Mouse (Mus musculus) CH12.LX (cell line): Measurements from ENCODE around the gene Hmox1. TPM values are rescaled to one million over a fixed set of nuclear protein-coding genes. Genes with fewer than 3 reads are reported as not detected.

ENCODE experiments used
- DNase-seq: peaks from one replicate; pipeline ENCODE4 v3.0.0-alpha.2; 2013; ENCODE audit errors: extremely low read depth
- H3K27ac ChIP-seq: 2 replicates; pipeline ENCODE4 v1.5.1; 2012; ENCODE audit warnings: low read depth, mild to moderate bottlenecking, control low read depth, moderate library complexity; ENCODE audit not compliant: insufficient read depth
- H3K27me3 ChIP-seq: replicated peaks from 2 replicates; pipeline ENCODE3; 2012; ENCODE audit warnings: inconsistent platforms
- H3K36me3 ChIP-seq, 2 experiments: replicated peaks in 1 of 2; 2 replicates each; pipeline versions ENCODE3 to v1.6.1; 2012; ENCODE audit warnings: inconsistent platforms in 1 of 2, low read length in 1 of 2, mild to moderate bottlenecking in 1 of 2, mixed read lengths in 1 of 2, moderate library complexity in 1 of 2; ENCODE audit not compliant: control insufficient read depth in 1 of 2, insufficient read depth in 1 of 2
- H3K4me1 ChIP-seq, 2 experiments: 2 replicates each; pipeline ENCODE4 v1.6.1; 2012; ENCODE audit warnings: inconsistent platforms in 1 of 2, moderate library complexity in 1 of 2; ENCODE audit not compliant: insufficient read depth in 2 of 2, control insufficient read depth in 1 of 2
- H3K4me2 ChIP-seq: 2 replicates; pipeline ENCODE4 v1.6.1; 2012; ENCODE audit warnings: low read depth, mild to moderate bottlenecking, control low read depth; ENCODE audit not compliant: poor library complexity, insufficient read depth, severe bottlenecking
- H3K4me3 ChIP-seq, 3 experiments: fragments of 150-350 bp in 1 of 3; sonication (generic) in 1 of 3; replicated peaks in 1 of 3; 2 replicates each; pipeline versions ENCODE3 to v1.5.1; 2011 to 2012; ENCODE audit warnings: low read depth in 2 of 3, low read length in 2 of 3, mild to moderate bottlenecking in 2 of 3, moderate library complexity in 2 of 3, control low read depth in 1 of 3, improper control_type of control experiment in 1 of 3, inconsistent platforms in 1 of 3, mixed read lengths in 1 of 3; ENCODE audit not compliant: poor library complexity in 1 of 3
- H3K79me2 ChIP-seq: replicated peaks from 2 replicates; pipeline ENCODE4 v1.6.1; 2012; ENCODE audit warnings: mild to moderate bottlenecking, moderate library complexity; ENCODE audit not compliant: control insufficient read depth, poor library complexity, insufficient read depth, severe bottlenecking; ENCODE audit errors: extremely low read depth
- H3K9ac ChIP-seq: 2 replicates; pipeline ENCODE4 v1.6.1; 2012; ENCODE audit warnings: low read depth, mild to moderate bottlenecking, control low read depth, moderate library complexity; ENCODE audit not compliant: insufficient read depth
- H3K9me3 ChIP-seq: replicated peaks from 2 replicates; pipeline ENCODE3; 2012; ENCODE audit warnings: low read length, inconsistent platforms, mixed read lengths
- BHLHE40 ChIP-seq: IDR thresholded peaks from 2 replicates; pipeline ENCODE4 v1.6.1; 2011; ENCODE audit warnings: mild to moderate bottlenecking, low read depth, low read length, improper control_type of control experiment
- CHD1 ChIP-seq: IDR thresholded peaks from 2 replicates; pipeline ENCODE4 v1.6.1; 2012; ENCODE audit warnings: low read depth, low read length, improper control_type of control experiment, inconsistent platforms
- CHD2 ChIP-seq: IDR thresholded peaks from 2 replicates; pipeline ENCODE4 v1.6.1; 2011; ENCODE audit warnings: low read length, improper control_type of control experiment
- EP300 ChIP-seq: IDR thresholded peaks from 2 replicates; pipeline ENCODE4 v1.6.1; 2011; ENCODE audit warnings: low read length, improper control_type of control experiment
- IRF4 ChIP-seq: IDR thresholded peaks from 2 replicates; pipeline ENCODE4 v1.6.1; 2014; ENCODE audit warnings: low read depth, mild to moderate bottlenecking, inconsistent platforms, low read length, improper control_type of control experiment
- JUN ChIP-seq: IDR thresholded peaks from 2 replicates; pipeline ENCODE4 v1.6.1; 2011; ENCODE audit warnings: low read depth, mild to moderate bottlenecking, low read length, improper control_type of control experiment, moderate library complexity; ENCODE audit not compliant: insufficient read depth
- MAFK ChIP-seq: IDR thresholded peaks from 2 replicates; pipeline ENCODE4 v1.6.1; 2011; ENCODE audit warnings: low read length, improper control_type of control experiment; ENCODE audit not compliant: insufficient replicate concordance
- MAX ChIP-seq: IDR thresholded peaks from 2 replicates; pipeline ENCODE4 v1.6.1; 2011; ENCODE audit warnings: low read length, improper control_type of control experiment
- MYC ChIP-seq: IDR thresholded peaks from 2 replicates; pipeline ENCODE4 v1.6.1; 2011; ENCODE audit warnings: low read depth, mild to moderate bottlenecking, improper control_type of control experiment, low read length
- POLR2A ChIP-seq: IDR thresholded peaks from 2 replicates; pipeline ENCODE4 v1.6.1; 2011; ENCODE audit warnings: low read depth, mild to moderate bottlenecking, improper control_type of control experiment, low read length
- POLR2AphosphoS2 ChIP-seq: IDR thresholded peaks from 2 replicates; pipeline ENCODE4 v1.6.1; 2011; ENCODE audit warnings: low read depth, low read length, improper control_type of control experiment
- RCOR1 ChIP-seq: conservative IDR thresholded peaks from 2 replicates; pipeline ENCODE4 v1.6.1; 2012; ENCODE audit warnings: low read depth, mild to moderate bottlenecking, inconsistent platforms, low read length, improper control_type of control experiment
- SIN3A ChIP-seq: IDR thresholded peaks from 2 replicates; pipeline ENCODE4 v1.6.1; 2012; ENCODE audit warnings: low read length, improper control_type of control experiment, inconsistent platforms
- SMC3 ChIP-seq: IDR thresholded peaks from 2 replicates; pipeline ENCODE4 v1.6.1; 2011; ENCODE audit warnings: low read depth, low read length, improper control_type of control experiment
- USF2 ChIP-seq: conservative IDR thresholded peaks from 2 replicates; pipeline ENCODE4 v1.6.1; 2011; ENCODE audit warnings: low read depth, low read length, improper control_type of control experiment
- ZKSCAN1 ChIP-seq: IDR thresholded peaks from 2 replicates; pipeline ENCODE4 v1.6.1; 2012; ENCODE audit warnings: low read depth, inconsistent platforms, low read length, improper control_type of control experiment, borderline replicate concordance
- ZNF384 ChIP-seq: IDR thresholded peaks from 2 replicates; pipeline ENCODE4 v1.6.1; 2012; ENCODE audit warnings: low read depth, low read length, improper control_type of control experiment, inconsistent platforms
- dilution Hi-C: fragments of 300-500 bp; cut with MboI; formaldehyde crosslinking; loops from 2 replicates; pipeline ENCODE4 v1.14.3; 2020; ENCODE audit warnings: low sequenced_read_pairs; ENCODE audit not compliant: extremely low pct_unique_long_range_greater_than_20kb, extremely low pct_ligation_motif_present
- in situ Hi-C: fragments of 300-500 bp; cut with MboI; formaldehyde crosslinking; loops from 3 replicates; pipeline ENCODE4 v1.14.3; 2019; ENCODE audit warnings: low sequenced_read_pairs, low pct_ligation_motif_present, low pct_unique_long_range_greater_than_20kb, mixed read lengths
- polyA plus RNA-seq: library from polyadenylated mRNA; unstranded; fragments of >175 nt; gene quantifications from 2 replicates; pipeline ENCODE4 v1.2.1, GENCODE M21; 2012; ENCODE audit warnings: low read depth; ENCODE audit not compliant: insufficient read length
- total RNA-seq, 2 experiments: library from RNA; depleted of rRNA; stranded (reverse); fragments of 300-350 nt in 1 of 2; fragments of >200 nt in 1 of 2; gene quantifications; 2 replicates each; pipeline ENCODE4 v1.2.3; 2012 to 2014

The Hmox1 gene
- total and polyA plus RNA-seq, 3 experiments, result 39.7 to 92.2 (median 67.3) TPM

DNA sequence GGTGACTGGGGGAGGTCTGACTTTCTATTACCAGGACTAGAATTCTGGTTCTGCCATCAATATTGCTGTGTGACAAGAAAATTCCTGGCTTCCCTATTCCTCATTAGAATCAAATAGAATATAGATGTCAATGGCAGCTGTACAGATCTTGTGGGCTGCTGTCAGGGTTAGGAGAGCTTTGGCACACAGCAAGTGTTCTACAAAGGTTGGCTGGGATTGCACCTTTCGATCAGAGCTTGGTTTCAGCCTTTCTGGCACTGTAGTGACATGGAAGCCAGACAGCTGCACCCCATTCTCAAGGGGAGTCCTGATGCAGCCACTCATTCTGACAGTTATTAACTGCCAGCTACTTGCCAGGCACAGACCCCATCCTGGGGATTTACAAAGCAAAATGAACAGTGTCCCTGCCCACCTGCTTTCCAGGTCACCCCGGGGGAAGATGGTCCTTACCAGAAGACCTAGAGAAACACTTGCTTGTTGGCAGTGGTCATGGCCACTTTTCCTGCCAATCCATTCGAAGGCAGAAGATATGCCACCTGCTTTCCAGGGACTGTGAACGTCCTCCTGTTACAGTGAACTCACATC is 2.5 kb upstream of the Hmox1 start:
- no peak for DNase-seq
- dilution Hi-C loops, result no loop called here
- no peak for TF ChIP-seq EP300
- no peak for TF ChIP-seq RCOR1
- no peak for TF ChIP-seq MAFK
- no peak for TF ChIP-seq CHD2

DNA sequence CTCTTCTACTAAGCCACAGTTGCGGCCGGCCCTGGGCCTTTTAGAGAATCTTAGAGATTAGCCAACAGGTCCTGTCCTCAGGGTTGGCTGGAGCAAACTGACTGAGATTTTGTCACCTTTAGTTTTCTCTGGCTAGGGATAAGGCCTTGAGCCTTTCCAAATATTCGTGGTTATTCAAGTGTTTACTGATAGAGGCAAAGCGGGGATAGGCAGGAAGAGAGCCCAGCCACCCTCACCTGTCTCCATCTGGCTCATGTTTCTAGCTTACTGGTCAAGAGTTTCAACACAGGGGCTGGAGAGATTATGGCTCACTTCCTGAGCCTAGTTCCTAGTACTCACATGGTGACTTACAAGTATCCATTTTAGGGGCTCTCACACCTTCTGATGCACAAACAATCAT is 9.5 kb downstream of the Hmox1 start:
- no peaks in the 10 kb centered on the region for H3K79me2 ChIP-seq
- in situ Hi-C loops (no loop called here), dilution Hi-C loops (no loop called here)

More for the DNA sequence above, 2.5 kb upstream of the Hmox1 start:
- in situ Hi-C loops, result no loop called here
- H3K4me2 ChIP-seq, result no peak overlapping the region
- no peak overlapping the region for H3K27ac ChIP-seq
- H3K9me3 ChIP-seq, result no peaks in the 10 kb centered on the region
- peaks cover 25 to 57% of the 10 kb centered on the region in 2 experiments for H3K4me1 ChIP-seq
- peaks cover 22% of the 10 kb centered on the region for H3K79me2 ChIP-seq
- no peaks in the 10 kb centered on the region for H3K27me3 ChIP-seq
- no peak overlapping the region for H3K9ac ChIP-seq
- H3K36me3 ChIP-seq, result peaks cover 4 to 8% of the 10 kb centered on the region in 2 experiments
- no peak overlapping the region for H3K4me3 ChIP-seq

DNA sequence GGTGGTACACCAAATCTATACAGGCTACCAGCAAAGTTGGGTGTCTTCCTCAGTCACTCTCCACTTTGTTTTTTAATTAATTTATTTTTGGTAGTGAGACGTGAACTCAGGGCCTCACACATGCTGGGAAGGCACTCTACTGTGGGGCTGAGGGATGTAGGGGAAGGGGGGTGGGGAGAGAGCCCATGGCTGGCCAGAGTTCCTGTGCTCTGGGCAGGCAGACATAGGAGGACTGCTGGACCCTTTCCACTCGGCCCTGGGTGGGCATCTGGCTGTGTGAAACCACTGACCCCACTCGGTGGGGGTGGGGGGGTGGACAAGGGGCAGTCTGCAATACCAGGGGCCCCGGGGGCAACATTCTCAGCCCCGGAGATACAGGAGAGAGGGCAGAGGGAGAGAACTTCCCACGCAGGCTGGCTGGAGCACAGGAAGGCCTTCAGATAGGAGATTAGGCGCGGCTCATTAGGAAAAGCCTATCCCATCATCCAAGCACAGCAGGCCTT is 10.0 kb downstream of the Hmox1 start:
- in situ Hi-C loops, result no loop called here
- H3K27me3 ChIP-seq, result no peaks in the 10 kb centered on the region
- H3K79me2 ChIP-seq, result no peaks in the 10 kb centered on the region
- peaks cover 28 to 54% of the 10 kb centered on the region in 2 experiments for H3K36me3 ChIP-seq
- TF ChIP-seq RCOR1, result no peak
- no peak for TF ChIP-seq CHD1
- TF ChIP-seq SIN3A, result no peak
- TF ChIP-seq ZKSCAN1, result no peak
- TF ChIP-seq JUN, result no peak
- TF ChIP-seq IRF4, result no peak
- no peak overlapping the region for H3K4me3 ChIP-seq
- H3K27ac ChIP-seq, result no peak overlapping the region
- peaks cover 0 to 4% of the 10 kb centered on the region in 2 experiments; a peak in 2 of 4 replicates for H3K4me1 ChIP-seq
- H3K9ac ChIP-seq, result no peak overlapping the region
- DNase-seq, result no peak
- no peak overlapping the region for H3K4me2 ChIP-seq
- dilution Hi-C loops, result no loop called here
- no peaks in the 10 kb centered on the region for H3K9me3 ChIP-seq

More for the DNA sequence above, 9.5 kb downstream of the Hmox1 start:
- Histone ChIP-seq H3K27me3 (no peaks in the 10 kb centered on the region), H3K4me2 (no peak overlapping the region), H3K27ac (no peak overlapping the region), H3K9me3 (no peaks in the 10 kb centered on the region)
- no peak for TF ChIP-seq BHLHE40
- no peak for TF ChIP-seq USF2
- TF ChIP-seq JUN, result no peak
- TF ChIP-seq ZNF384, result no peak
- TF ChIP-seq MYC, result no peak
- no peak for TF ChIP-seq POLR2A
- no peak for TF ChIP-seq POLR2AphosphoS2
- no peak for TF ChIP-seq SMC3
- no peak for TF ChIP-seq MAX
- TF ChIP-seq, all 38 proteins: peak for 0
- Histone ChIP-seq H3K4me1 (peaks cover 0 to under 1% of the 10 kb centered on the region in 2 experiments; a peak in 2 of 4 replicates), H3K36me3 (peaks cover 32 to 59% of the 10 kb centered on the region in 2 experiments), H3K9ac (no peak overlapping the region), H3K4me3 (no peak overlapping the region)
- DNase-seq, result no peak
